In genomic region chr10:81217267-81217666, GRCm38 (mm10) we compare ENCODE assay signal across 20 mouse cellular contexts. TPM values are rescaled to one million over a fixed set of nuclear protein-coding genes. Genes with fewer than 3 reads are reported as not detected.
DNase-seq lines count a peak whose midpoint lies in the region; ATAC-seq and TF ChIP-seq lines count a peak whose summit lies in the region.
"Not testable (repeated sequence)": the region's sequence is repeated elsewhere in the genome, so short reads cannot be mapped to it uniquely, and the experiment has no call there.
"Had no signal": no experiment of that assay in that cellular context is flagged by ENCODE, and none has a peak within 500 bp of the region (broad histone marks: within the 10 kb centered on the region; RNA-seq: fewer than 3 reads in every experiment).

No protein-coding gene starts in this region.

- TF ChIP-seq POLR2A in bone marrow macrophage, adult 2 months (IDR thresholded peaks at IDR 0.05; ENCODE audit: borderline replicate concordance, low read depth, low read length); thymus, adult 2 months (IDR thresholded peaks at IDR 0.05; ENCODE audit: control insufficient read depth, extremely low read depth, insufficient read depth, low read length, poor library complexity): not testable (repeated sequence)

- TF ChIP-seq EP300 in liver, postnatal 0 days (IDR thresholded peaks at IDR 0.05; ENCODE audit: low read depth): not testable (repeated sequence)

- 15% methylated on average over 1 of the region's 1 CpGs for WGBS in forebrain, embryonic 14.5 days
- 17% methylated on average over 1 of the region's 1 CpGs for WGBS in intestine, postnatal 0 days
- WGBS in liver, postnatal 0 days (ENCODE audit: insufficient replicate concordance): 10% methylated on average over 1 of the region's 1 CpGs
- 18% methylated on average over 1 of the region's 1 CpGs for WGBS in midbrain, embryonic 14.5 days
- WGBS in thymus, adult 2 months: 16% methylated on average over 1 of the region's 1 CpGs

- not testable (repeated sequence) for H3K9me3 ChIP-seq in G1E (replicated peaks); forebrain, embryonic 14.5 days (replicated peaks; ENCODE audit: control insufficient read depth, low read length); intestine, postnatal 0 days (ENCODE audit: control insufficient read depth); liver, postnatal 0 days (ENCODE audit: low read length); midbrain, embryonic 14.5 days (ENCODE audit: control insufficient read depth, low read length)

- H3K4me1 ChIP-seq in G1E (ENCODE audit: insufficient read depth, low read depth, low read length): peaks cover 18% of the 10 kb centered on the region
- H3K4me1 ChIP-seq in bone marrow macrophage, adult 2 months (ENCODE audit: control insufficient read depth, insufficient read depth, low read length): peaks cover 12% of the 10 kb centered on the region
- H3K4me1 ChIP-seq in forebrain, embryonic 14.5 days (ENCODE audit: control insufficient read depth, insufficient read depth, low read length); intestine, postnatal 0 days (replicated peaks; ENCODE audit: control insufficient read depth, insufficient read depth, low read length); liver, postnatal 0 days (ENCODE audit: insufficient read depth); midbrain, embryonic 14.5 days (ENCODE audit: control insufficient read depth, insufficient read depth, low read length); thymus, adult 2 months (replicated peaks; ENCODE audit: control insufficient read depth, insufficient read depth, low read length): not testable (repeated sequence)

- ATAC-seq in G1E (ENCODE audit: extremely low read depth, insufficient number of reproducible peaks, low FRiP score, poor library complexity, severe bottlenecking); forebrain, embryonic 14.5 days; intestine, postnatal 0 days; liver, postnatal 0 days; midbrain, embryonic 14.5 days (ENCODE audit: low FRiP score, low TSS enrichment): not testable (repeated sequence)

- H3K4me3 ChIP-seq in G1E (ENCODE audit: low read depth, low read length); bone marrow macrophage, adult 2 months (ENCODE audit: insufficient read depth, low read length); forebrain, embryonic 14.5 days (ENCODE audit: low read depth, low read length); intestine, postnatal 0 days (ENCODE audit: low read depth, low read length); liver, postnatal 0 days (ENCODE audit: low read depth, low read length); midbrain, embryonic 14.5 days (replicated peaks; ENCODE audit: low read depth, low read length); thymus, adult 2 months (ENCODE audit: control insufficient read depth, insufficient read depth, low read length): not testable (repeated sequence)

- 0 out of 2 replicates have a peak, but pooled peaks have one; percentile 2 for TF ChIP-seq CTCF in G1E (IDR thresholded peaks at IDR 0.05; ENCODE audit: low read depth, low read length)
- peak; percentile 29; the same call in 1 of the 2 replicates for TF ChIP-seq CTCF in bone marrow macrophage, adult 2 months (IDR thresholded peaks at IDR 0.05; ENCODE audit: low read depth, low read length)
- peak; percentile 71 for TF ChIP-seq CTCF in intestine, postnatal 0 days (IDR thresholded peaks at IDR 0.05; ENCODE audit: low read depth)
- TF ChIP-seq CTCF in liver, postnatal 0 days (IDR thresholded peaks at IDR 0.05; ENCODE audit: low read depth): peak; percentile 72
- TF ChIP-seq CTCF in thymus, adult 2 months (IDR thresholded peaks at IDR 0.05; ENCODE audit: borderline replicate concordance, control insufficient read depth, extremely low read depth, insufficient read depth, low read length, poor library complexity): not testable (repeated sequence)

- not testable (repeated sequence) for H3K9ac ChIP-seq in forebrain, embryonic 14.5 days (ENCODE audit: low read length); intestine, postnatal 0 days (ENCODE audit: low read depth, low read length); liver, postnatal 0 days (replicated peaks); midbrain, embryonic 14.5 days (replicated peaks; ENCODE audit: low read length)

- peak; percentile 54 for DNase-seq in A20 (ENCODE audit: low read depth, low spot score)
- DNase-seq in G1E (ENCODE audit: low spot score); liver, postnatal 0 days: not testable (repeated sequence)
- peak; percentile 25 for DNase-seq in forebrain, embryonic 14.5 days (ENCODE audit: low spot score)
- DNase-seq in midbrain, embryonic 14.5 days: peak; percentile 64
- DNase-seq in thymus, adult 2 months: peak; percentile 46

- not testable (repeated sequence) for H3K27ac ChIP-seq in bone marrow macrophage, adult 2 months (ENCODE audit: insufficient read depth, low read depth, low read length); forebrain, embryonic 14.5 days (ENCODE audit: low read depth, low read length); intestine, postnatal 0 days (ENCODE audit: low read depth, low read length); liver, postnatal 0 days (ENCODE audit: low read depth); midbrain, embryonic 14.5 days (replicated peaks; ENCODE audit: low read depth, low read length); thymus, adult 2 months (ENCODE audit: control insufficient read depth, insufficient read depth, low read length)

- not testable (repeated sequence) for H3K36me3 ChIP-seq in G1E (replicated peaks); intestine, postnatal 0 days (ENCODE audit: control insufficient read depth, insufficient read depth); liver, postnatal 0 days (replicated peaks; ENCODE audit: insufficient read depth, low read length); thymus, adult 2 months (ENCODE audit: control insufficient read depth, insufficient read depth, low read length)
- peaks cover 71% of the 10 kb centered on the region for H3K36me3 ChIP-seq in forebrain, embryonic 14.5 days (ENCODE audit: control insufficient read depth, insufficient read depth, low read length)
- H3K36me3 ChIP-seq in midbrain, embryonic 14.5 days (ENCODE audit: control insufficient read depth, insufficient read depth, low read length): peaks cover 92% of the 10 kb centered on the region

- H3K27me3 ChIP-seq in G1E (ENCODE audit: insufficient read depth, low read length): peaks cover 45% of the 10 kb centered on the region
- H3K27me3 ChIP-seq in forebrain, embryonic 14.5 days (replicated peaks; ENCODE audit: control insufficient read depth, insufficient read depth, low read length); intestine, postnatal 0 days (replicated peaks; ENCODE audit: control insufficient read depth, insufficient read depth, low read length); liver, postnatal 0 days (ENCODE audit: insufficient read depth, low read length); midbrain, embryonic 14.5 days (ENCODE audit: control insufficient read depth, insufficient read depth, low read length); thymus, adult 2 months (ENCODE audit: control insufficient read depth, insufficient read depth, low read length): not testable (repeated sequence)

- H3K4me2 ChIP-seq in forebrain, embryonic 14.5 days (ENCODE audit: low read length); intestine, postnatal 0 days (replicated peaks; ENCODE audit: low read depth); liver, postnatal 0 days (ENCODE audit: low read depth, low read length); midbrain, embryonic 14.5 days (ENCODE audit: low read length): not testable (repeated sequence)

RNA-seq across cellular contexts. Expression of gene Atcay, which starts 13.4 kb away (rescaled TPM):
- not detected in 2 replicates for total RNA-seq in G1E (2014; fragmentation: Nextera tagmentation)
- total RNA-seq in G1E (2017): 0.06 and 0.11 TPM in 2 replicates
- polyA plus RNA-seq in G1E (2012): not detected in 2 replicates
- polyA plus RNA-seq in bone marrow macrophage, adult 2 months (2012; ENCODE audit: insufficient read depth, insufficient read length, missing spikeins): not detected in 2 replicates
- 56.6 and 78.4 TPM in 2 replicates for polyA plus RNA-seq in forebrain, embryonic 14.5 days (2014; fragmentation: Nextera tagmentation; extraction: Ambion mirVana)
- 0.90 and 1.1 TPM in 2 replicates for polyA plus RNA-seq in intestine, postnatal 0 days (2015; fragmentation: Nextera tagmentation; extraction: Ambion mirVana)
- not detected in 2 replicates for polyA plus RNA-seq in liver, postnatal 0 days (2015; fragmentation: Nextera tagmentation; extraction: Ambion mirVana)
- polyA plus RNA-seq in midbrain, embryonic 14.5 days (2014; fragmentation: Nextera tagmentation; extraction: Ambion mirVana): 82.4 and 118 TPM in 2 replicates
- 2.4 and 2.5 TPM in 2 replicates for polyA plus RNA-seq in thymus, adult 2 months (2012; rRNA removed)
- total RNA-seq: gastrocnemius, postnatal 36 days had no signal

RNA-seq across cellular contexts. Expression of gene Nmrk2, which starts 15.4 kb away (rescaled TPM):
- total RNA-seq in G1E (2014; fragmentation: Nextera tagmentation) (not detected in 2 replicates), G1E (2017) (not detected in 2 replicates)
- not detected in 2 replicates for polyA plus RNA-seq in G1E (2012)
- not detected in 2 replicates for polyA plus RNA-seq in bone marrow macrophage, adult 2 months (2012; ENCODE audit: insufficient read depth, insufficient read length, missing spikeins)
- not detected in 2 replicates for polyA plus RNA-seq in forebrain, embryonic 14.5 days (2014; fragmentation: Nextera tagmentation; extraction: Ambion mirVana)
- 0.08 and 0.10 TPM in 2 replicates for polyA plus RNA-seq in intestine, postnatal 0 days (2015; fragmentation: Nextera tagmentation; extraction: Ambion mirVana)
- not detected in 2 replicates for polyA plus RNA-seq in liver, postnatal 0 days (2015; fragmentation: Nextera tagmentation; extraction: Ambion mirVana)
- polyA plus RNA-seq in midbrain, embryonic 14.5 days (2014; fragmentation: Nextera tagmentation; extraction: Ambion mirVana): not detected in 2 replicates
- 0.12 TPM in 1 of 2 replicates, not detected in the other for polyA plus RNA-seq in thymus, adult 2 months (2012; rRNA removed)
- total RNA-seq: adrenal gland, postnatal 25 days had no signal
- polyA plus RNA-seq: embryonic facial prominence, embryonic 13.5 days; forebrain, embryonic 10.5 days; kidney, embryonic 15.5 days; limb, embryonic 12.5 days; urinary bladder, adult 2 months had no signal

RNA-seq across cellular contexts. Expression of gene Zfr2, which starts 15.7 kb away (rescaled TPM):
- total RNA-seq in G1E (2014; fragmentation: Nextera tagmentation) (7.0 and 7.1 TPM in 2 replicates), G1E (2017) (2.6 and 3.2 TPM in 2 replicates)
- polyA plus RNA-seq in G1E (2012): 1.8 and 1.9 TPM in 2 replicates
- 2.7 and 3.0 TPM in 2 replicates for polyA plus RNA-seq in bone marrow macrophage, adult 2 months (2012; ENCODE audit: insufficient read depth, insufficient read length, missing spikeins)
- polyA plus RNA-seq in forebrain, embryonic 14.5 days (2014; fragmentation: Nextera tagmentation; extraction: Ambion mirVana): 7.5 and 13.4 TPM in 2 replicates
- polyA plus RNA-seq in intestine, postnatal 0 days (2015; fragmentation: Nextera tagmentation; extraction: Ambion mirVana): 3.2 and 3.4 TPM in 2 replicates
- polyA plus RNA-seq in liver, postnatal 0 days (2015; fragmentation: Nextera tagmentation; extraction: Ambion mirVana): 0.09 and 0.61 TPM in 2 replicates
- 20.3 and 21.7 TPM in 2 replicates for polyA plus RNA-seq in midbrain, embryonic 14.5 days (2014; fragmentation: Nextera tagmentation; extraction: Ambion mirVana)
- 9.1 and 9.6 TPM in 2 replicates for polyA plus RNA-seq in thymus, adult 2 months (2012; rRNA removed)

RNA-seq across cellular contexts. Expression of gene 4930442H23Rik, which starts 33.6 kb away (rescaled TPM):
- total RNA-seq in G1E (2014; fragmentation: Nextera tagmentation): not detected in 2 replicates
- not detected in 2 replicates for total RNA-seq in G1E (2017)
- not detected in 2 replicates for polyA plus RNA-seq in G1E (2012)
- polyA plus RNA-seq in bone marrow macrophage, adult 2 months (2012; ENCODE audit: insufficient read depth, insufficient read length, missing spikeins): not detected in 2 replicates
- not detected in 2 replicates for polyA plus RNA-seq in forebrain, embryonic 14.5 days (2014; fragmentation: Nextera tagmentation; extraction: Ambion mirVana)
- 0.12 TPM in 2 replicates for polyA plus RNA-seq in intestine, postnatal 0 days (2015; fragmentation: Nextera tagmentation; extraction: Ambion mirVana)
- polyA plus RNA-seq in liver, postnatal 0 days (2015; fragmentation: Nextera tagmentation; extraction: Ambion mirVana): not detected in 2 replicates
- polyA plus RNA-seq in midbrain, embryonic 14.5 days (2014; fragmentation: Nextera tagmentation; extraction: Ambion mirVana): 0.23 TPM in 1 of 2 replicates, not detected in the other
- not detected in 2 replicates for polyA plus RNA-seq in thymus, adult 2 months (2012; rRNA removed)
- total RNA-seq: adrenal gland, postnatal 25 days; gastrocnemius, postnatal 36 days; heart, postnatal 36 days; layer of hippocampus, adult 8-10 months; left cerebral cortex, adult 8-10 months had no signal
- polyA plus RNA-seq: embryonic facial prominence, embryonic 13.5 days; forebrain, embryonic 10.5 days; kidney, embryonic 15.5 days; limb, embryonic 12.5 days; neural tube, embryonic 15.5 days; stomach, embryonic 16.5 days; urinary bladder, adult 2 months had no signal

RNA-seq across cellular contexts. Expression of gene Dapk3, which starts 34.5 kb away (rescaled TPM):
- total RNA-seq in G1E (2014; fragmentation: Nextera tagmentation): 34.2 and 43.3 TPM in 2 replicates
- 39.3 and 40.8 TPM in 2 replicates for total RNA-seq in G1E (2017)
- polyA plus RNA-seq in G1E (2012): 69.8 and 96.7 TPM in 2 replicates
- 36.4 and 39.8 TPM in 2 replicates for polyA plus RNA-seq in bone marrow macrophage, adult 2 months (2012; ENCODE audit: insufficient read depth, insufficient read length, missing spikeins)
- polyA plus RNA-seq in forebrain, embryonic 14.5 days (2014; fragmentation: Nextera tagmentation; extraction: Ambion mirVana): 49.0 and 50.0 TPM in 2 replicates
- polyA plus RNA-seq in intestine, postnatal 0 days (2015; fragmentation: Nextera tagmentation; extraction: Ambion mirVana): 50.5 and 53.4 TPM in 2 replicates
- polyA plus RNA-seq in liver, postnatal 0 days (2015; fragmentation: Nextera tagmentation; extraction: Ambion mirVana): 15.3 and 17.2 TPM in 2 replicates
- 63.3 and 66.9 TPM in 2 replicates for polyA plus RNA-seq in midbrain, embryonic 14.5 days (2014; fragmentation: Nextera tagmentation; extraction: Ambion mirVana)
- 95.9 and 103 TPM in 2 replicates for polyA plus RNA-seq in thymus, adult 2 months (2012; rRNA removed)

Comparison
In these comparisons a context has a peak if more than half of its experiments do, and no peak if none do; other contexts are left out.
1. RNA of gene Atcay, which starts 13.4 kb away (polyA plus RNA-seq): 82.4 to 118 TPM in midbrain, embryonic 14.5 days and 56.6 to 78.4 TPM in forebrain, embryonic 14.5 days; 2.4 to 2.5 TPM in thymus, adult 2 months, 0.90 to 1.1 TPM in intestine, postnatal 0 days, not detected in G1E, not detected in bone marrow macrophage, adult 2 months and not detected in liver, postnatal 0 days; every median in the first group is over 10 times any median in the second.